Mouse (Mus musculus) liver, postnatal 0 days (tissue): ENCODE data around the gene Inpp4b.

Experiments used
- CTCF ChIP-seq: sonication (generic); IDR thresholded peaks from 2 replicates; pipeline ENCODE4 v1.5.1; 2016; ENCODE audit warnings: antibody characterized with exemption, low read depth
- EP300 ChIP-seq: IDR thresholded peaks from 2 replicates; pipeline ENCODE4 v1.6.1; 2016; ENCODE audit warnings: antibody characterized with exemption, low read depth, mild to moderate bottlenecking

- TF ChIP-seq CTCF (no peak), EP300 (no peak)
Observed at GRCm38 (mm10) chr8:81638478-81638877, 296.1 kb downstream of the Inpp4b start.
